Mouse (Mus musculus) MEL (cell line): ENCODE measurements around the gene Helb. TPM values are rescaled to one million over a fixed set of nuclear protein-coding genes. Genes with fewer than 3 reads are reported as not detected.
A peak's percentile ranks its signal among the peaks of the same experiment; 100 is the strongest.
"Not testable (repeated sequence)": the region's sequence is repeated elsewhere in the genome, so short reads cannot be mapped to it uniquely, and the experiment has no call there.

Experiments used
- DNase-seq: peaks from one replicate; pipeline ENCODE4 v3.0.0; 2011; ENCODE audit warnings: low read depth, low spot score
- H3K27ac ChIP-seq: 2 replicates; pipeline ENCODE4 v1.5.1; 2012; ENCODE audit warnings: low read depth, mild to moderate bottlenecking, control low read depth, low read length, moderate library complexity; ENCODE audit not compliant: control insufficient read depth
- H3K27me3 ChIP-seq, 2 experiments: fragments of 150-350 bp in 1 of 2; sonication (generic) in 1 of 2; 2 replicates each; pipeline ENCODE4 v1.6.1; 2012; ENCODE audit warnings: low read length in 2 of 2, mild to moderate bottlenecking in 2 of 2, improper control_type of control experiment in 1 of 2, moderate library complexity in 1 of 2; ENCODE audit not compliant: insufficient read depth in 2 of 2, control insufficient read depth in 1 of 2
- H3K36me3 ChIP-seq, 2 experiments: 2 replicates each; pipeline ENCODE4 v1.6.1; 2012 to 2014; ENCODE audit warnings: low read length in 2 of 2, improper control_type of control experiment in 1 of 2, inconsistent platforms in 1 of 2, mild to moderate bottlenecking in 1 of 2; ENCODE audit not compliant: insufficient read depth in 2 of 2, control insufficient read depth in 1 of 2
- H3K4me1 ChIP-seq, 2 experiments: fragments of 150-350 bp in 1 of 2; sonication (generic) in 1 of 2; 2 replicates each; pipeline ENCODE4 v1.6.1; 2012; ENCODE audit warnings: low read length in 2 of 2, improper control_type of control experiment in 1 of 2, mild to moderate bottlenecking in 1 of 2; ENCODE audit not compliant: insufficient read depth in 2 of 2, control insufficient read depth in 1 of 2
- H3K4me3 ChIP-seq, 2 experiments: fragments of 150-350 bp in 1 of 2; sonication (generic) in 1 of 2; 2 replicates each; pipeline ENCODE4 v1.5.1; 2012; ENCODE audit warnings: low read depth in 2 of 2, low read length in 2 of 2, mild to moderate bottlenecking in 2 of 2, moderate library complexity in 2 of 2, control low read depth in 1 of 2, improper control_type of control experiment in 1 of 2; ENCODE audit not compliant: control insufficient read depth in 1 of 2, insufficient read depth in 1 of 2
- H3K79me2 ChIP-seq: 2 replicates; pipeline ENCODE4 v1.6.1; 2012; ENCODE audit warnings: mild to moderate bottlenecking, low read length, moderate library complexity; ENCODE audit not compliant: control insufficient read depth, poor library complexity, insufficient read depth
- H3K9ac ChIP-seq: 2 replicates; pipeline ENCODE4 v1.6.1; 2012; ENCODE audit warnings: low read depth, mild to moderate bottlenecking, control low read depth, low read length, moderate library complexity; ENCODE audit not compliant: control insufficient read depth, poor library complexity, severe bottlenecking
- H3K9me3 ChIP-seq: fragments of 150-350 bp; sonication (generic); replicated peaks from 2 replicates; pipeline ENCODE4 v1.6.1; 2012; ENCODE audit warnings: mild to moderate bottlenecking, low read length, improper control_type of control experiment, moderate library complexity; ENCODE audit not compliant: insufficient read depth
- BHLHE40 ChIP-seq: IDR thresholded peaks from 2 replicates; pipeline ENCODE4 v1.6.1; 2012; ENCODE audit warnings: low read depth, mild to moderate bottlenecking, inconsistent platforms, low read length, improper control_type of control experiment, borderline replicate concordance
- ELF1 ChIP-seq: IDR thresholded peaks from 2 replicates; pipeline ENCODE4 v1.6.1; 2014; ENCODE audit warnings: low read depth, mild to moderate bottlenecking, inconsistent platforms, low read length, improper control_type of control experiment, moderate library complexity
- EP300 ChIP-seq, 2 experiments: IDR thresholded peaks; 2 replicates each; pipeline ENCODE4 v1.6.1; 2011; ENCODE audit warnings: improper control_type of control experiment in 2 of 2, low read length in 2 of 2, low read depth in 1 of 2, mild to moderate bottlenecking in 1 of 2
- GABPA ChIP-seq: IDR thresholded peaks from 2 replicates; pipeline ENCODE4 v1.6.1; 2012; ENCODE audit warnings: low read depth, mild to moderate bottlenecking, inconsistent platforms, low read length, improper control_type of control experiment, moderate library complexity
- GATA1 ChIP-seq: IDR thresholded peaks from 2 replicates; pipeline ENCODE4 v1.6.1; 2011; ENCODE audit warnings: low read depth, low read length, improper control_type of control experiment
- HCFC1 ChIP-seq: IDR thresholded peaks from 2 replicates; pipeline ENCODE4 v1.6.1; 2012; ENCODE audit warnings: low read depth, mild to moderate bottlenecking, inconsistent platforms, low read length, improper control_type of control experiment, moderate library complexity
- MAFK ChIP-seq: IDR thresholded peaks from 2 replicates; pipeline ENCODE4 v1.6.1; 2011; ENCODE audit warnings: low read depth, mild to moderate bottlenecking, low read length, improper control_type of control experiment, borderline replicate concordance
- MAZ ChIP-seq: IDR thresholded peaks from 2 replicates; pipeline ENCODE4 v1.6.1; 2012; ENCODE audit warnings: low read depth, mild to moderate bottlenecking, inconsistent platforms, low read length, improper control_type of control experiment
- MXI1 ChIP-seq: IDR thresholded peaks from 2 replicates; pipeline ENCODE4 v1.6.1; 2011; ENCODE audit warnings: mild to moderate bottlenecking, low read depth, low read length, improper control_type of control experiment
- MYB ChIP-seq: IDR thresholded peaks from 2 replicates; pipeline ENCODE4 v1.6.1; 2011; ENCODE audit warnings: mild to moderate bottlenecking, low read depth, low read length, improper control_type of control experiment
- MYC ChIP-seq: IDR thresholded peaks from 2 replicates; pipeline ENCODE4 v1.6.1; 2011; ENCODE audit warnings: low read depth, mild to moderate bottlenecking, low read length, improper control_type of control experiment, moderate library complexity
- NELFE ChIP-seq: IDR thresholded peaks from 2 replicates; pipeline ENCODE4 v1.6.1; 2011; ENCODE audit warnings: low read depth, low read length, improper control_type of control experiment
- SIN3A ChIP-seq: IDR thresholded peaks from 2 replicates; pipeline ENCODE4 v1.6.1; 2012; ENCODE audit warnings: low read length, improper control_type of control experiment, inconsistent platforms
- SMC3 ChIP-seq: IDR thresholded peaks from 2 replicates; pipeline ENCODE4 v1.6.1; 2011; ENCODE audit warnings: low read depth, low read length, improper control_type of control experiment
- TBP ChIP-seq: IDR thresholded peaks from 2 replicates; pipeline ENCODE4 v1.8.0; 2011; ENCODE audit warnings: low read depth, low read length, improper control_type of control experiment
- USF1 ChIP-seq: IDR thresholded peaks from 2 replicates; pipeline ENCODE4 v1.6.1; 2014; ENCODE audit warnings: low read depth, mild to moderate bottlenecking, inconsistent platforms, low read length, improper control_type of control experiment, moderate library complexity
- USF2 ChIP-seq, 2 experiments: IDR thresholded peaks; 2 replicates each; pipeline ENCODE4 v1.6.1; 2011 to 2012; ENCODE audit warnings: improper control_type of control experiment in 2 of 2, low read length in 2 of 2, borderline replicate concordance in 1 of 2, inconsistent platforms in 1 of 2, low read depth in 1 of 2, mild to moderate bottlenecking in 1 of 2; ENCODE audit not compliant: insufficient read depth in 1 of 2
- ZC3H11A ChIP-seq: IDR thresholded peaks from 2 replicates; pipeline ENCODE4 v1.6.1; 2012; ENCODE audit warnings: low read depth, mild to moderate bottlenecking, inconsistent platforms, low read length, improper control_type of control experiment
- ZMIZ1 ChIP-seq: IDR thresholded peaks from 2 replicates; pipeline ENCODE4 v1.6.1; 2012; ENCODE audit warnings: low read depth, mild to moderate bottlenecking, inconsistent platforms, low read length, improper control_type of control experiment, moderate library complexity
- ZNF384 ChIP-seq: IDR thresholded peaks from 2 replicates; pipeline ENCODE4 v1.6.1; 2012; ENCODE audit warnings: low read depth, mild to moderate bottlenecking, inconsistent platforms, low read length, improper control_type of control experiment
- polyA plus RNA-seq, 2 experiments: library from polyadenylated mRNA; stranded (reverse) in 1 of 2; unstranded in 1 of 2; fragments of >175 nt in 1 of 2; fragments of >200 nt in 1 of 2; gene quantifications; 2 replicates each; pipeline versions ENCODE4 v1.2.1 to v1.2.4; 2012; ENCODE audit warnings: low replicate concordance in 2 of 2, low read depth in 1 of 2; ENCODE audit not compliant: insufficient read length in 2 of 2, insufficient read depth in 1 of 2, missing spikeins in 1 of 2
- total RNA-seq: library from RNA; depleted of rRNA; stranded (reverse); fragments of 300-350 nt; gene quantifications from 2 replicates; pipeline ENCODE4 v1.2.3, GENCODE M21; 2012

Helb gene
- total and polyA plus RNA-seq, 3 experiments, result 10.2 to 78.3 (median 18.5) TPM

DNA sequence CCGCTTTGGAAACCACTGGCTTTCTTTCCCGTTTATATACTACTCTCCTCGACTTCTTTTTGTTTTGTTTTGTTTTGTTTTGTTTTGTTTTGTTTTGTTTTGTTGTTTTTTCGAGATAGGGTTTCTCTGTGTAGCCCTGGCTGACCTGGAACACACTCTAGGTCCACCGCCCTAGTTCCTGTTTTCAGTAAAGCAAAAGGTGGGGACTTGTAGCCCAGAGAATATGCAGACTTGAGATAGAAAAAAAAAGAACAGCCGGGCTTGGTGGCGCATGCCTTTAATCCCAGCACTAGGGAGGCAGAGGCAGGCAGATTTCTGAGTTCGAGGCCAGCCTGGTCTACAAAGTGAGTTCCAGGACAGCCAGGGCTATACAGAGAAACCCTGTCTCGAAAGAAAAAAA lies 695 bp upstream of the Helb start:
- peak overlapping the region; percentile 79 for H3K9ac ChIP-seq
- peak overlapping the region; percentile 92 for H3K27ac ChIP-seq
- not testable (repeated sequence) for H3K79me2 ChIP-seq, H3K9me3 ChIP-seq, H3K27me3 ChIP-seq, H3K4me1 ChIP-seq, H3K36me3 ChIP-seq
- peak; percentile 83 for DNase-seq
- H3K4me3 ChIP-seq, result peak overlapping the region; percentile 76 to 78
- TF ChIP-seq ELF1 (peak; percentile 60; the same call in 1 of the 2 replicates), EP300 (IDR thresholded peaks at IDR 0.05; ENCODE audit: low read depth in 1 of 2, low read length in 2 of 2) (peak; percentile 23 to 29; a peak in 1 of 4 replicates), TBP (peak; percentile 97), MYC (0 out of 2 replicates have a peak, but pooled peaks have one; percentile 5), MAZ (0 out of 2 replicates have a peak, but pooled peaks have one; percentile 18), ZNF384 (peak; percentile 86)

DNA sequence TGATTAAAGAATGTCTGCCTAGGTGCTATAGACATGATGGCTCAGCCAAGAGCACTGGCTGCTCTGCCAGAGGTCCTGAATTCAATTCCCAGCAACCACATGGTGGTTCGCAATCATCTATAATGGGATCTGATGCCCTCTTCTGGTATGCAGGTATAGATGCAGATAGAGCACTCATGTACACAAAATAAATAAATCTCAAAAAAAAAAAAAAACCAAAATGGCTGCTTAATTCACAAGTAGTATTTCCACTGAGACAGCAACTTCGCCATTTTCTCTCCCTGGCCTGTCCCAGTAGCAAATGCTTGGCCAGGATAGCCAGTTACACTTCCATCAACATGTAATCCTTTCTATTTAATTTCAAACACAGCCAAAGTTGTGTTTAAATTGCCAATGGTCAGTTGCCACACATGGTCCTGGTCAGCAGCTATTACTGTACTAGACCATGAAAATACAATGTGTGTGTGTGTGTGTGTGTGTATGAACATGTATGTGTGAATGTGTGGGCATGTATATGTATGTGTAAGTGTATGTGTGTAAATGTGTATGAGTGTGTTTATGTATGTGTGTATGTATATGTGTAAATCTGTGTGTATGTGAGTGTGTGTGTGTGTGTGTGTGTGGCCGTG lies 982 bp downstream of the Helb start:
- peak overlapping the region; percentile 68 for H3K9ac ChIP-seq
- H3K27ac ChIP-seq, result peak overlapping the region; percentile 82
- no peak for DNase-seq
- no peaks in the 10 kb centered on the region for H3K9me3 ChIP-seq
- H3K4me3 ChIP-seq, result peak overlapping the region; percentile 67 to 95
- H3K27me3 ChIP-seq, result no peaks in the 10 kb centered on the region
- peaks cover 2 to 3% of the 10 kb centered on the region in 2 experiments; a peak in 2 of 4 replicates for H3K36me3 ChIP-seq
- no peaks in the 10 kb centered on the region for H3K4me1 ChIP-seq
- H3K79me2 ChIP-seq, result no peaks in the 10 kb centered on the region; the same call in 1 of the 2 replicates
- TF ChIP-seq MXI1, result peak; percentile 45; the same call in 1 of the 2 replicates
- TF ChIP-seq ZNF384, result peak; percentile 76
- no peak for TF ChIP-seq MAFK
- peak; percentile 39; the same call in 1 of the 2 replicates for TF ChIP-seq MYC
- TF ChIP-seq GABPA, result no peak
- TF ChIP-seq, all 39 proteins: peak for 3

DNA sequence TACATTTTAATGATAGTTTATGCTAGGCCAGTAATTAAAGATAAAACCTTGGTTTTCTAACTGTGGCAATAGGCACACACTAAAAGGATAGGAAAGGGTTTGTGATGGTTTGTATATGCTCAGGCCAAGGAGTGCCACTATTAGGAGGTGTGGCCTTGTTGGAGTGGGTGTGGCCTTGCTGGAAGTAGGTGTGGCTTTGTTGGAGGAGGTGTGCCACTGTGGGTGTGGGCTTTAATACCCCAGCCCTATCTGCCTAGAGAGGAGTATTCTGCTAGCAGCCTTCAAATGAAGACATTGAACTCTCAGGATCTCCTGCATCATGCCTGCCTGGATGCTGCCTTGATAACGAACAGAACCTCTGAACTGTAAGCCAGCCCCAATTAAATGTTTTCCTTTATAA lies 12.0 kb downstream of the Helb start:
- DNase-seq, result no peak
- TF ChIP-seq SIN3A (no peak), GATA1 (no peak), NELFE (no peak), ZNF384 (no peak), MXI1 (no peak), USF2 (IDR thresholded peaks at IDR 0.05; ENCODE audit: borderline replicate concordance in 1 of 2, insufficient read depth in 1 of 2, low read depth in 1 of 2, low read length in 2 of 2) (no peak), USF1 (no peak), BHLHE40 (no peak), MYB (no peak), ELF1 (no peak), MYC (no peak), MAZ (no peak), SMC3 (no peak), TBP (no peak), HCFC1 (no peak), ZMIZ1 (no peak), ZC3H11A (no peak)
- no peak overlapping the region for H3K27ac ChIP-seq
- no peaks in the 10 kb centered on the region for H3K4me1 ChIP-seq
- H3K9ac ChIP-seq, result no peak overlapping the region
- H3K27me3 ChIP-seq, result no peaks in the 10 kb centered on the region
- H3K79me2 ChIP-seq, result no peaks in the 10 kb centered on the region
- no peak overlapping the region for H3K4me3 ChIP-seq
- no peaks in the 10 kb centered on the region for H3K9me3 ChIP-seq
- peaks cover 0 to 5% of the 10 kb centered on the region in 2 experiments; a peak in 2 of 4 replicates for H3K36me3 ChIP-seq
